Mouse (Mus musculus) embryo, embryonic 10 days (tissue): ENCODE measurements around the gene Olfr1279.
"Not testable (repeated sequence)": the region's sequence is repeated elsewhere in the genome, so short reads cannot be mapped to it uniquely, and the experiment has no call there.

Experiments
- DNase-seq: peaks from one replicate; pipeline ENCODE4 v3.0.0-alpha.2; 2015; ENCODE audit warnings: low spot score

The Olfr1279 gene

DNA sequence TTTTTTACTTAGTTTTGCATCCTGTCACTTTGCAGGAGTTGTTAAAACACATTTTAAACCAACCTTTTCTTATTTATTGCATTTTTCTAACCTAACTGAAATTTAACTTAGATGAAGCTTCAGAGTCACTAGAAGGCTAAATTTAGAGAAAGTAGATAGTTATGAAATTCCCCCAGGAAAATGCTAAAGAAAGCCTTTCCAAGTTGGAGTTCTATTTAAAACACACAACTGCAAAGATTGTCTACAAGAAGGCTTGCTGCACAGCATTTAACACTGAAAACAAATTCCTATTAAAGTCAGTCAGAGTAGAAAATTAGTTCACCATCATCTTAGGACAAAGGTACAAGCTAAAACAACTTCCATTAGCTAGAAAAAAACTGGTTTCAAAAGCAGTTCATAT is at the start of gene Olfr1279:
Gene Olfr1279 (plus strand): TSS at position 262 of the 400 bp plus-strand sequence.
- no peak for DNase-seq

DNA sequence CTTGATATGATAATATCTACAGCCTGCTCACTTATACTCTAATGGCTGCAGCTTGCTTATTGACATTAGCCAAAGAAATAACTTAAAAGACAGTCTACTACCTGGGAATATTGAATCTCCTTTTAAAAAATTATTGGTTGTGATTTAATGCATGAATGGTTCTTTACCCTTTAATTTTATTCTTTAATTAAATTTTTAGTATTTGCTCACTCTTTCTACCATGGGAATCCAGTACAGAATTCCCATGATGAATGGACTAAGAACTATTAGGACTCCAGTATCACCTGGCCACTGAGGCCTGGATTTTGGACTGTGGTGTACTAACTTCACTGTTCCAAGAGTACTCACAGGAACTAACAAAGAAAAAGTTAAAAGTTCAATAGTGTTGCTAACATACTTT is 46.2 kb upstream of the Olfr1279 start, which contains the start of gene Olfr1276:
Gene Olfr1276 (plus strand): TSS at position 301 of the 400 bp plus-strand sequence.
- no peak for DNase-seq

DNA sequence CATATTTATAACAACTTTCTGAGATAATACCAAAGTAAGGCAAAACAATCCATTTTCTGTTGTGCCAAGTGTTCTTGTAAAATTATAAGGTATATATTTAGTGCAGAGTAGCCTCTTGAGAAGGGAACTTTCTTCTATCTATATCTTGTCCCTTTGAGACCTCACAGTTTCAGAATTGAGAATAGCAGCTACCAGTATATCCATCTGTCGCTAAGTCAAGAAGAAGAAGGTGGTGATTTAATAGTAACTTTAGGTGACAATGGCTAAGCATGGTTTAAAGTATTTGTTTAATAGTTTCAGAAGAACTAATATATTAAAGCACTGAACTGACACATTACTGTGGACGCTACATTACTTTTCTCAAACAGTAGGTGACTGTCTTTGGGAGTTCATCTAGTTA is 26.4 kb upstream of the Olfr1279 start, which contains the start of gene Olfr1277:
Gene Olfr1277 (minus strand): TSS at position 101 of the 400 bp plus-strand sequence.
- no peak for DNase-seq

DNA sequence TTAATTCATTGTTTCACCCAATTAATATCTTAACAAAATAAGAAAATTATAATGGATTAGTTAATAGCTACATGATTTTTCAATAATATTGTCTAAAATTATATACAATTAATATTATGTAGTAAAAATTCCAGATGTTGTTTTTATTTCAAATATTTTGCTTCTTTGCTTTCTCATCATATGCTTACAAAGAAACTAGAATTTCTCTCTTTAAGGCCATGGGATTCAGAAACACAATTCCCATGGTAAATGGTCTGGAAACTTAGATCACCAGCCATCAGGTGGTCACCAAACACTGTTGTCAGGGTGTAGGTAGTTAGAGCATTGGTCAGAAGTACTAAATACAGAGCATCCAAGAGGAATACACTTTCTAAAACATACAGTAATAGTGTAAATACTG is 10.6 kb upstream of the Olfr1279 start, which contains the start of gene Olfr1278:
Gene Olfr1278 (plus strand): TSS at position 301 of the 400 bp plus-strand sequence.
- DNase-seq, result no peak

DNA sequence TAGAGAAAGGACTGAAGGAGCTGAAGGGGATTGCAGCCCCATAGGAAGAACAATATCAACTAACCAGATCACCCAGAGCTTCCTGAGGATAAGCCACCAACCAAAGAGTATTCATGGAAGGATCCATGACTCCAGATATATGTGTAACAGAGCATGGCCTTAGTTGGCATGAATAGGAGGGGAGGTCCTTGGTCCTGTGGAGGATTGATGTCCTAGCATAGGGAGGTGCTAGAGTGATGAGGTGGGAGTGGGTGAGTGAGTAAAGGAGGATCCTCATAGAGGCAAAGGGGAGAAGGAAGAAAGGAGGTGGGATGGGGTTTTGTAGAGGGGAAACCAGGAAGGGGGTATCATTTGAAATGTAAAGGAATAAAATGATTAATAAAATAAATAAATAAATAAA is 1.9 kb upstream of the Olfr1279 start:
- no peak for DNase-seq

DNA sequence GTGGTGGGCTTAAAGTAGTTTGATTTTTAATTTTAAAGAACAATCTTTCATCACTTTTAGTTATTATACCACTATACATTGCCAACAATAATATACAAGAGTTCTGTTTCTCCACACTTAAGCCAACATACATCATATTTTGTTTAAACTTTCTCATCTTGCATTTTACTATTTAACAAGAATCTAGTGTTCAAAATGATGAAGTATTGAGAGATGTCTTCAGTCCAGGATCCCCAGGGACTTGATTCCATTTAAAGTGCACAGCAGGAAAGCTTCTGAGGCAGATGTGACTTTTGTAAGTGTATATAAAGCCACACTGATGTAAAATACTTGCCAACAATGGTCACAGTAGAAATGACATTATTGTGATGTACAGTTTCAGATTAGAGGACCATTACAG is 13.3 kb downstream of the Olfr1279 start, which contains the start of gene Olfr1280:
Gene Olfr1280 (plus strand): TSS at position 301 of the 400 bp plus-strand sequence.
- no peak for DNase-seq

DNA sequence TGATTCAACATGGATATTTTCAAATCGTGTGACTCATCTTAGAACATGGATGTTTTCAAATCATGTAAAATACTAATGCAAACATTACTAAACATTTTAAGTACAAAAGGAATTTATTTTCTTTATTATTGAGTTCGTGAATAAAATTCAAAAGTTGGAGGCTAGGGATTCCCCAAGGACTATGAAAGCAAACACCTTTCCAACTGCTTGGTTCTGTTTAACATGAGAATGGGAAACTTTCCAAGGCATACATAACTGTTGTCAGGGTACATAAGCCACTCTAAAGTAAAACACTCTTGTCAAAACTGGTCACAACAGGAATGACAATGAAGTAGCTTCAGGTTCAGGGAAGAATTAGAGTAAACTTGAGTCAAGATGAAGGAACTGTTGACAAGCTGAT is 25.8 kb downstream of the Olfr1279 start, which contains the start of gene Olfr1281:
Gene Olfr1281 (plus strand): TSS at position 301 of the 400 bp plus-strand sequence.
- no peak for DNase-seq

DNA sequence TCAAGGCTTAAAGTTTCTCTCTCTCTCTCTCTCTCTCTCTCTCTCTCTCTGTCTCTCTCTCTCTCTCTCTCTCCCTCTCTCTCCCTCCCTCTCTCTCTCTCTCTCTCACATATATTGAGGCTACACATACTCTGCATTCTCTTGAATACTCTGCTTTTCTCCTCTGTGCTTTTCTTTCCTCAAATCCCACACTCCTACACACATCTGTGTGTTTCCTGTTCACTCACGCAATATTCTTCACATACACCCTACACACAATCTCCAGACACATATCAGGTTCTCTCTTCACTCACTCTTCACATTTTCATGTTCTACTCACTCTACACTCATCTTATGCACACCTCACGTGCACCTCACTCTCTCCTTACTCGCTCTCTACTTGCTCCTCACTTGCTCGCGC is 33.3 kb downstream of the Olfr1279 start:
- DNase-seq, result not testable (repeated sequence)

DNA sequence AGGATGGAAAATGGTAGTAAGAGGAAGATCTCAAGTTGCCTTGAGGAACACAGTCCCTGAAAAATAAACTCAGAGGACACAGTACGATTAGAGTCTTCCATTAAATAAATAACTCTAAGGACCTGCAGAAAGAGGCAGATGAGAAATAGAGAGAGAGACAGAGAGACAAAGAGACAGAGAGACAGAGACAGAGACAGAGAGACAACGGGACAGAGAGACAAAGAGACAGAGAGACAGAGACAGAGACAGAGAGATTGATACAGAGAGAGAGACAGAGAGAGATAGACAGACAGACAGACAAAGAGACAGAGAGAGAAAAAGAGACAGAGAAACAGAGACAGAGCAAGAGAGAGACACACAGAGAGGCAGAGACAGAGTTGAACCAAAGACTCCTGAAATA is 35.5 kb downstream of the Olfr1279 start, which contains the start of gene Olfr1282:
Gene Olfr1282 (minus strand): TSS at position 101 of the 400 bp plus-strand sequence.
- DNase-seq, result no peak
